Mouse (Mus musculus) MEL (cell line): ENCODE data around the gene Zzef1. TPM values are rescaled to one million over a fixed set of nuclear protein-coding genes. Genes with fewer than 3 reads are reported as not detected.

ENCODE experiments used
- DNase-seq: peaks from one replicate; pipeline ENCODE4 v3.0.0; 2011; ENCODE audit warnings: low read depth, low spot score
- H3K27ac ChIP-seq: 2 replicates; pipeline ENCODE4 v1.5.1; 2012; ENCODE audit warnings: low read depth, mild to moderate bottlenecking, control low read depth, low read length, moderate library complexity; ENCODE audit not compliant: control insufficient read depth
- H3K27me3 ChIP-seq, 2 experiments: fragments of 150-350 bp in 1 of 2; sonication (generic) in 1 of 2; 2 replicates each; pipeline ENCODE4 v1.6.1; 2012; ENCODE audit warnings: low read length in 2 of 2, mild to moderate bottlenecking in 2 of 2, improper control_type of control experiment in 1 of 2, moderate library complexity in 1 of 2; ENCODE audit not compliant: insufficient read depth in 2 of 2, control insufficient read depth in 1 of 2
- H3K36me3 ChIP-seq, 2 experiments: 2 replicates each; pipeline ENCODE4 v1.6.1; 2012 to 2014; ENCODE audit warnings: low read length in 2 of 2, improper control_type of control experiment in 1 of 2, inconsistent platforms in 1 of 2, mild to moderate bottlenecking in 1 of 2; ENCODE audit not compliant: insufficient read depth in 2 of 2, control insufficient read depth in 1 of 2
- H3K4me1 ChIP-seq, 2 experiments: fragments of 150-350 bp in 1 of 2; sonication (generic) in 1 of 2; 2 replicates each; pipeline ENCODE4 v1.6.1; 2012; ENCODE audit warnings: low read length in 2 of 2, improper control_type of control experiment in 1 of 2, mild to moderate bottlenecking in 1 of 2; ENCODE audit not compliant: insufficient read depth in 2 of 2, control insufficient read depth in 1 of 2
- H3K4me3 ChIP-seq, 2 experiments: fragments of 150-350 bp in 1 of 2; sonication (generic) in 1 of 2; 2 replicates each; pipeline ENCODE4 v1.5.1; 2012; ENCODE audit warnings: low read depth in 2 of 2, low read length in 2 of 2, mild to moderate bottlenecking in 2 of 2, moderate library complexity in 2 of 2, control low read depth in 1 of 2, improper control_type of control experiment in 1 of 2; ENCODE audit not compliant: control insufficient read depth in 1 of 2, insufficient read depth in 1 of 2
- H3K79me2 ChIP-seq: 2 replicates; pipeline ENCODE4 v1.6.1; 2012; ENCODE audit warnings: mild to moderate bottlenecking, low read length, moderate library complexity; ENCODE audit not compliant: control insufficient read depth, poor library complexity, insufficient read depth
- H3K9ac ChIP-seq: 2 replicates; pipeline ENCODE4 v1.6.1; 2012; ENCODE audit warnings: low read depth, mild to moderate bottlenecking, control low read depth, low read length, moderate library complexity; ENCODE audit not compliant: control insufficient read depth, poor library complexity, severe bottlenecking
- H3K9me3 ChIP-seq: fragments of 150-350 bp; sonication (generic); replicated peaks from 2 replicates; pipeline ENCODE4 v1.6.1; 2012; ENCODE audit warnings: mild to moderate bottlenecking, low read length, improper control_type of control experiment, moderate library complexity; ENCODE audit not compliant: insufficient read depth
- CHD1 ChIP-seq: IDR thresholded peaks from 2 replicates; pipeline ENCODE4 v1.6.1; 2012; ENCODE audit warnings: low read depth, mild to moderate bottlenecking, inconsistent platforms, low read length, improper control_type of control experiment
- CHD2 ChIP-seq: IDR thresholded peaks from 2 replicates; pipeline ENCODE4 v1.6.1; 2011; ENCODE audit warnings: low read length, improper control_type of control experiment
- E2F4 ChIP-seq: IDR thresholded peaks from 2 replicates; pipeline ENCODE4 v1.6.1; 2011; ENCODE audit warnings: low read depth, low read length, improper control_type of control experiment, borderline replicate concordance
- ELF1 ChIP-seq: IDR thresholded peaks from 2 replicates; pipeline ENCODE4 v1.6.1; 2014; ENCODE audit warnings: low read depth, mild to moderate bottlenecking, inconsistent platforms, low read length, improper control_type of control experiment, moderate library complexity
- EP300 ChIP-seq, 2 experiments: IDR thresholded peaks; 2 replicates each; pipeline ENCODE4 v1.6.1; 2011; ENCODE audit warnings: improper control_type of control experiment in 2 of 2, low read length in 2 of 2, low read depth in 1 of 2, mild to moderate bottlenecking in 1 of 2
- ETS1 ChIP-seq: IDR thresholded peaks from 2 replicates; pipeline ENCODE4 v1.6.1; 2012; ENCODE audit warnings: low read depth, mild to moderate bottlenecking, inconsistent platforms, low read length, improper control_type of control experiment, moderate library complexity
- GABPA ChIP-seq: IDR thresholded peaks from 2 replicates; pipeline ENCODE4 v1.6.1; 2012; ENCODE audit warnings: low read depth, mild to moderate bottlenecking, inconsistent platforms, low read length, improper control_type of control experiment, moderate library complexity
- GATA1 ChIP-seq: IDR thresholded peaks from 2 replicates; pipeline ENCODE4 v1.6.1; 2011; ENCODE audit warnings: low read depth, low read length, improper control_type of control experiment
- HCFC1 ChIP-seq: IDR thresholded peaks from 2 replicates; pipeline ENCODE4 v1.6.1; 2012; ENCODE audit warnings: low read depth, mild to moderate bottlenecking, inconsistent platforms, low read length, improper control_type of control experiment, moderate library complexity
- KAT2A ChIP-seq: conservative IDR thresholded peaks from 2 replicates; pipeline ENCODE4 v1.6.1; 2012; ENCODE audit warnings: low read depth, low read length, improper control_type of control experiment, inconsistent platforms
- MEF2A ChIP-seq: IDR thresholded peaks from 2 replicates; pipeline ENCODE4 v1.6.1; 2014; ENCODE audit warnings: low read depth, mild to moderate bottlenecking, inconsistent platforms, low read length, improper control_type of control experiment; ENCODE audit not compliant: poor library complexity, insufficient replicate concordance, severe bottlenecking; ENCODE audit errors: extremely low read depth
- MXI1 ChIP-seq: IDR thresholded peaks from 2 replicates; pipeline ENCODE4 v1.6.1; 2011; ENCODE audit warnings: mild to moderate bottlenecking, low read depth, low read length, improper control_type of control experiment
- MYB ChIP-seq: IDR thresholded peaks from 2 replicates; pipeline ENCODE4 v1.6.1; 2011; ENCODE audit warnings: mild to moderate bottlenecking, low read depth, low read length, improper control_type of control experiment
- MYC ChIP-seq: IDR thresholded peaks from 2 replicates; pipeline ENCODE4 v1.6.1; 2011; ENCODE audit warnings: low read depth, mild to moderate bottlenecking, low read length, improper control_type of control experiment, moderate library complexity
- NELFE ChIP-seq: IDR thresholded peaks from 2 replicates; pipeline ENCODE4 v1.6.1; 2011; ENCODE audit warnings: low read depth, low read length, improper control_type of control experiment
- NRF1 ChIP-seq: IDR thresholded peaks from 2 replicates; pipeline ENCODE4 v1.6.1; 2014; ENCODE audit warnings: low read depth, mild to moderate bottlenecking, inconsistent platforms, low read length, improper control_type of control experiment, moderate library complexity; ENCODE audit not compliant: poor library complexity, insufficient read depth, severe bottlenecking
- POLR2AphosphoS2 ChIP-seq: IDR thresholded peaks from 2 replicates; pipeline ENCODE4 v1.6.1; 2011; ENCODE audit warnings: low read length, improper control_type of control experiment
- POLR2AphosphoS5 ChIP-seq: IDR thresholded peaks from 2 replicates; pipeline ENCODE4 v1.6.1; 2012; ENCODE audit warnings: low read depth, borderline replicate concordance, mild to moderate bottlenecking, inconsistent platforms, low read length, moderate library complexity, mixed read lengths
- RAD21 ChIP-seq: IDR thresholded peaks from 2 replicates; pipeline ENCODE4 v1.6.1; 2011; ENCODE audit warnings: mild to moderate bottlenecking, low read depth, low read length, improper control_type of control experiment
- RCOR1 ChIP-seq: IDR thresholded peaks from 2 replicates; pipeline ENCODE4 v1.6.1; 2012; ENCODE audit warnings: low read depth, mild to moderate bottlenecking, inconsistent platforms, low read length, improper control_type of control experiment
- SMC3 ChIP-seq: IDR thresholded peaks from 2 replicates; pipeline ENCODE4 v1.6.1; 2011; ENCODE audit warnings: low read depth, low read length, improper control_type of control experiment
- TAL1 ChIP-seq: IDR thresholded peaks from 2 replicates; pipeline ENCODE4 v1.6.1; 2012; ENCODE audit warnings: mild to moderate bottlenecking, inconsistent platforms, low read length, moderate library complexity, mixed read lengths
- TBP ChIP-seq: IDR thresholded peaks from 2 replicates; pipeline ENCODE4 v1.8.0; 2011; ENCODE audit warnings: low read depth, low read length, improper control_type of control experiment
- TCF12 ChIP-seq: IDR thresholded peaks from 2 replicates; pipeline ENCODE4 v1.6.1; 2014; ENCODE audit warnings: low read depth, mild to moderate bottlenecking, inconsistent platforms, low read length, improper control_type of control experiment, moderate library complexity
- USF1 ChIP-seq: IDR thresholded peaks from 2 replicates; pipeline ENCODE4 v1.6.1; 2014; ENCODE audit warnings: low read depth, mild to moderate bottlenecking, inconsistent platforms, low read length, improper control_type of control experiment, moderate library complexity
- USF2 ChIP-seq, 2 experiments: IDR thresholded peaks; 2 replicates each; pipeline ENCODE4 v1.6.1; 2011 to 2012; ENCODE audit warnings: improper control_type of control experiment in 2 of 2, low read length in 2 of 2, borderline replicate concordance in 1 of 2, inconsistent platforms in 1 of 2, low read depth in 1 of 2, mild to moderate bottlenecking in 1 of 2; ENCODE audit not compliant: insufficient read depth in 1 of 2
- ZMIZ1 ChIP-seq: IDR thresholded peaks from 2 replicates; pipeline ENCODE4 v1.6.1; 2012; ENCODE audit warnings: low read depth, mild to moderate bottlenecking, inconsistent platforms, low read length, improper control_type of control experiment, moderate library complexity
- polyA plus RNA-seq, 2 experiments: library from polyadenylated mRNA; stranded (reverse) in 1 of 2; unstranded in 1 of 2; fragments of >175 nt in 1 of 2; fragments of >200 nt in 1 of 2; gene quantifications; 2 replicates each; pipeline versions ENCODE4 v1.2.1 to v1.2.4; 2012; ENCODE audit warnings: low replicate concordance in 2 of 2, low read depth in 1 of 2; ENCODE audit not compliant: insufficient read length in 2 of 2, insufficient read depth in 1 of 2, missing spikeins in 1 of 2
- total RNA-seq: library from RNA; depleted of rRNA; stranded (reverse); fragments of 300-350 nt; gene quantifications from 2 replicates; pipeline ENCODE4 v1.2.3, GENCODE M21; 2012

The Zzef1 gene
- total and polyA plus RNA-seq, 3 experiments, result 13.3 to 17.6 TPM; not detected in 1

- DNase-seq, result no peak
- Histone ChIP-seq H3K4me3 (no peak overlapping the region), H3K9me3 (no peaks in the 10 kb centered on the region), H3K4me1 (no peaks in the 10 kb centered on the region), H3K79me2 (no peaks in the 10 kb centered on the region), H3K27ac (no peak overlapping the region), H3K36me3 (no peaks in the 10 kb centered on the region), H3K27me3 (no peaks in the 10 kb centered on the region), H3K9ac (no peak overlapping the region)
- TF ChIP-seq HCFC1 (no peak), TCF12 (no peak), SMC3 (no peak), USF1 (no peak), TBP (no peak), RAD21 (no peak), NRF1 (no peak), CHD1 (no peak), ETS1 (no peak)
Measured at GRCm38 (mm10) chr11:72778957-72779356, 17.1 kb upstream of the Zzef1 start.

- DNase-seq, result no peak
- no peaks in the 10 kb centered on the region for H3K36me3 ChIP-seq
Measured at GRCm38 (mm10) chr11:72782103-72782502, 13.9 kb upstream of the Zzef1 start.

GRCm38 (mm10) chr11:72782503-72782902 is 13.5 kb upstream of the Zzef1 start:
- no peak overlapping the region for H3K4me3 ChIP-seq
- no peak overlapping the region for H3K9ac ChIP-seq
- no peak overlapping the region for H3K27ac ChIP-seq
- H3K27me3 ChIP-seq, result no peaks in the 10 kb centered on the region
- no peaks in the 10 kb centered on the region for H3K36me3 ChIP-seq
- no peaks in the 10 kb centered on the region for H3K79me2 ChIP-seq
- H3K9me3 ChIP-seq, result no peaks in the 10 kb centered on the region
- DNase-seq, result no peak
- H3K4me1 ChIP-seq, result no peaks in the 10 kb centered on the region
- TF ChIP-seq MEF2A, result no peak
- no peak for TF ChIP-seq KAT2A
- TF ChIP-seq MYC, result no peak
- no peak for TF ChIP-seq TCF12
- no peak for TF ChIP-seq GABPA
- TF ChIP-seq CHD2, result no peak
- TF ChIP-seq POLR2AphosphoS2, result no peak
- TF ChIP-seq MXI1, result no peak
- TF ChIP-seq MYB, result no peak
- TF ChIP-seq USF2 (IDR thresholded peaks at IDR 0.05; ENCODE audit: borderline replicate concordance in 1 of 2, insufficient read depth in 1 of 2, low read depth in 1 of 2, low read length in 2 of 2), result no peak
- no peak for TF ChIP-seq ELF1
- TF ChIP-seq TAL1, result no peak
- no peak for TF ChIP-seq POLR2AphosphoS5
- TF ChIP-seq RCOR1, result no peak
- TF ChIP-seq NELFE, result no peak

More at GRCm38 (mm10) chr11:72782103-72782502, 13.9 kb upstream of the Zzef1 start:
- no peak overlapping the region for H3K27ac ChIP-seq
- H3K4me3 ChIP-seq, result no peak overlapping the region
- no peak for TF ChIP-seq EP300 (IDR thresholded peaks at IDR 0.05; ENCODE audit: low read depth in 1 of 2, low read length in 2 of 2)
- TF ChIP-seq RCOR1, result no peak
- TF ChIP-seq GATA1, result no peak
- TF ChIP-seq NELFE, result no peak
- TF ChIP-seq ZMIZ1, result no peak
- no peak for TF ChIP-seq GABPA
- TF ChIP-seq E2F4, result no peak
- no peak for TF ChIP-seq ELF1
- no peak for TF ChIP-seq MXI1
- no peak for TF ChIP-seq ETS1
- no peaks in the 10 kb centered on the region for H3K4me1 ChIP-seq
- H3K27me3 ChIP-seq, result no peaks in the 10 kb centered on the region
- H3K79me2 ChIP-seq, result no peaks in the 10 kb centered on the region
- no peaks in the 10 kb centered on the region for H3K9me3 ChIP-seq
- H3K9ac ChIP-seq, result no peak overlapping the region
